Mouse (Mus musculus): ENCODE measurements around the gene Bmpr2. TPM values are rescaled to one million over a fixed set of nuclear protein-coding genes. Genes with fewer than 3 reads are reported as not detected.
A peak's percentile ranks its signal among the peaks of the same experiment; 100 is the strongest.

Bmpr2 gene
- polyA plus RNA-seq, 1 experiment from 2014 or later, result 0.88 TPM

DNA sequence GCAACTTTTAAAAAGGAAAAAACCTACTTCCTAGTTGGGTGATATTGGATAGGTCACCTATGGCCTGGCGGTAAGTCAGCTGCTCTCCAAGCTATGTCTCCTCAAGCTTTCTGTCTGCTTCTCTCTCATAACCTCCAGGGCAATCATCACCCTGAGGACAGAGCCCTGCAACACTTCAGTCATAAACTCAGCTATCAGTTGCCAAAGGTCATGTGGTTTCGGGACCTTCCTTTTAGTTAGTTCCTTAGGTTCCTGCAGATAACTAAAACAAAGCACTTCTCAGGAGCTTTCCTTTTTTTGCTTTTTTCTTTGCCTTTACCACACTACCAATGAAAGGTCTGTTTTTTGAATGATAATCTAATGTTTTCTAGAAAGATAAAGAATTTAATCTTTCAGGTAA lies 136.5 kb downstream of the Bmpr2 start:
- H3K9me3 ChIP-seq (replicated peaks), result no peaks in the 10 kb centered on the region
- no peaks in the 10 kb centered on the region for H3K36me3 ChIP-seq (replicated peaks)
- ATAC-seq (ENCODE audit: insufficient read depth), result no peak
- no peaks in the 10 kb centered on the region for H3K27me3 ChIP-seq
- 42% methylated on average over 2 of the region's 2 CpGs for WGBS (ENCODE audit: insufficient replicate concordance)
- H3K4me2 ChIP-seq, result no peak overlapping the region
- H3K4me1 ChIP-seq (replicated peaks), result peaks cover 46% of the 10 kb centered on the region
- H3K9ac ChIP-seq, result no peak overlapping the region
- no peak overlapping the region for H3K27ac ChIP-seq (replicated peaks)
- H3K4me3 ChIP-seq (replicated peaks), result no peak overlapping the region

DNA sequence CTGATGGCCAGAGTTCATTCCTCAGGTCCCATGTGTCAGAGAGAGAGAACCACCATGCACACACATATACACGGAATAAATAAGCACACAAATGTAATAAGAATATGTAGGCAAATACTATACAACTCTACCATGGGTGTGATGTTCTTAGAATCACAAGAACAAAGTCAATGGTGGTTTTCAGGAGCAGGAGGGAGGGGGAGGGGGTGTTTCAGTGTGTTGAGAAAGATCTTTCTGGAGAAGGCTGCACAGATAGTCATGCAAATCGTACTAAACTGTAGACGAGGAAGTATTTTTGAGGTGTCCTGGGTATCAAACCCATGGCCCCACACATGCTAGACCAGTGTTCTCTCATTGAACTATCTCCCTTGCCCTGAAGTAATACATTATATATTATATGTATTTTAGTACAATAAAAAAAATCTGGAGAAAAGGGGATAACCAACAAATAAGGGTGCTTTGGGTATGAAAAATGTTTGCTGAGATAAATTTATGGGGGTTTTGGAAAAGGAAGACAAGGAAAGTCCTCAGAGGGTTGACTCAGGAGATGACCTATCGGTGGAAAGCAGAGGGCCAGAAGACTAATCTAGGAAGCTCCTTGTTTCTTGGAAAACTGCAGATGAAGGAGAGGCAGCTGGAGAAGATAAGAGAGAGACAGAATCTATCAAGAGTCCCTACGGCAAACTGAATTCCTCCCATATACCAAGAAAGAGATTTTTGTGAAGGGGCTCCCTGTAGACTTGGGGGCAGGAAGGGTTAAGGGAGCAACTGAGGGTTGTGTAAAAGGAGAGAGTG lies 138.1 kb downstream of the Bmpr2 start:
- H3K4me3 ChIP-seq (replicated peaks), result no peak overlapping the region
- H3K9ac ChIP-seq, result no peak overlapping the region
- no peaks in the 10 kb centered on the region for H3K27me3 ChIP-seq
- WGBS (ENCODE audit: insufficient replicate concordance), result 35% methylated on average over 5 of the region's 5 CpGs
- peaks cover 40% of the 10 kb centered on the region for H3K4me1 ChIP-seq (replicated peaks)
- H3K27ac ChIP-seq (replicated peaks), result no peak overlapping the region
- no peaks in the 10 kb centered on the region for H3K9me3 ChIP-seq (replicated peaks)
- ATAC-seq (ENCODE audit: insufficient read depth), result 0 out of 2 replicates have a peak, but pooled peaks have one; percentile 26
- H3K4me2 ChIP-seq, result no peak overlapping the region
- H3K36me3 ChIP-seq (replicated peaks), result no peaks in the 10 kb centered on the region

DNA sequence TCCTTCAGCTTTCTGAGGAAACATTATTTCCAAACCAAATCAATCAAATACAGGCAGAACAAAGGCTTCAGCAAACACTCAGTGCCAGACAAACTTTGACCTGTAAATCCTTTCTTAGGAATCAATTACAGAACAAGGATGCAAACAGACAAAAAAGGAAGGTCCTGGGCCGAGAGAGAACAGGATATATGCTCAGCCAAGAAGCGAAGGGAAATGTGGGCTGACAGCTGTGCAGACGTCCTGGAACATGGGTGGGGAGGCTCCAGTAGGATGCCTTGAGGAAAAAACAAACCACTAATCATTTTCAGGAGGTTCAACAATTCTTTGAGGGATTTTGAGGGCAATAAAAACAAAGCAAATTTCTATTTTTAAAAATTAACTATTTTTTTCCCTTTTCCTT lies 139.4 kb downstream of the Bmpr2 start:
- WGBS (ENCODE audit: insufficient replicate concordance), result 38% methylated on average over 3 of the region's 3 CpGs

DNA sequence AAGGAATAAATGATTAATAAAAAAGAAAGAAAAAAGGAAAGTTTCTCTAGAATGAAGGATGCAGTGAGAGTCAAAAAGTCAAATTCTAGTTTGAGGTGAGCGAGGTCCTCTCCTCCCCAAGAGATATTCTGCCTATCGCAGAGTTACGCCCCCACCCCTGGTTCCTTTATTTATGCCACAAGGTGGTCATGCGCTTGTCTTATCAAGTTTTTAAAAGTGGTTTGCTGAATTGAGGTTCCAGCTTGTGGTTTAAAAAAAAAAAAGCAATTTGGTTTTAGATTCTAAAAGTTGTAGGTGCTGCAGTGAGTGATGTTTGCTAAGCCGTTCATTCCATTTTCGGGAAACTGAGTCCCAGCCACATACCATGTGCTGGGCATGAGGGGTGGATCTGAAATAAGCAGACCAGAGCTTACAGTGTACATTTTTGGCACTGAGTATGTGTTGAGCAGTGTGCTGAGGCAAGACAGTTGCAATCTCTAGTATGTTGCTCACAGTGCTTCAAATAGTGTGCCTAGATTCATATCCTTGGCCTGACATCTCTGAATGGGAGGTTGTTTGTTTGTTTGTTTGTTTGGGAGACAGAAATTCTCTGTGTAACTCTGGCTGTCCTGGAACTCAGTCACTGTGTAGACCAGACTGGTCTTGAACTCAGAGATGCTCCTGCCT lies 141.6 kb downstream of the Bmpr2 start:
- no peaks in the 10 kb centered on the region for H3K27me3 ChIP-seq
- H3K4me3 ChIP-seq (replicated peaks), result no peak overlapping the region
- 36% methylated on average over 6 of the region's 6 CpGs for WGBS (ENCODE audit: insufficient replicate concordance)
- no peaks in the 10 kb centered on the region for H3K9me3 ChIP-seq (replicated peaks)
- peaks cover 36% of the 10 kb centered on the region for H3K4me1 ChIP-seq (replicated peaks)
- no peak overlapping the region for H3K9ac ChIP-seq
- no peak overlapping the region for H3K4me2 ChIP-seq
- no peak overlapping the region for H3K27ac ChIP-seq (replicated peaks)
- H3K36me3 ChIP-seq (replicated peaks), result no peaks in the 10 kb centered on the region
- ATAC-seq (ENCODE audit: insufficient read depth), result no peak

More for the DNA sequence above, 139.4 kb downstream of the Bmpr2 start:
- no peak overlapping the region for H3K9ac ChIP-seq
- no peak for ATAC-seq (ENCODE audit: insufficient read depth)
- H3K9me3 ChIP-seq (replicated peaks), result no peaks in the 10 kb centered on the region
- no peak overlapping the region for H3K27ac ChIP-seq (replicated peaks)
- H3K36me3 ChIP-seq (replicated peaks), result no peaks in the 10 kb centered on the region
- H3K4me3 ChIP-seq (replicated peaks), result no peak overlapping the region
- H3K4me2 ChIP-seq, result no peak overlapping the region
- peaks cover 42% of the 10 kb centered on the region for H3K4me1 ChIP-seq (replicated peaks)
- no peaks in the 10 kb centered on the region for H3K27me3 ChIP-seq

DNA sequence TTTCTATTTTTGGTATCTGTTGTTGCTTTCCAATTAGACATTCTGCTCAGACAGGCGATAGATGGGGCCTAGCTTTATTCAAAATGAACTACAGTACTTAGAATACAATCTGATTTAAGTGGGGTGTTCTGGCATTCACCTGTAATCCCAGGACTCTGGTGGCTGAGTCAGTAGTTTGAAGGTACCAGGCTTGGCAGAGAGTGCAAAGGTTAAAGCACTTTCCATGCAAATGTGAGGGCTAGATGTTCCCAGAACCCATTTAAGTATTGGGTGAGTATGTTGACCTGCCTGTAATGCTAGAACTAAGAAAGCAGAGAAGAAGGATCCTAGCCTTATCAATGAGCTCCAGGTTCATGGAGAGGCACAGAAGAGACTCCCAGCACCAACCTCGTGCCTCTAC lies 142.7 kb downstream of the Bmpr2 start:
- H3K27me3 ChIP-seq, result no peaks in the 10 kb centered on the region
- H3K27ac ChIP-seq (replicated peaks), result no peak overlapping the region
- WGBS (ENCODE audit: insufficient replicate concordance), result 48% methylated on average over 2 of the region's 2 CpGs
- H3K4me1 ChIP-seq (replicated peaks), result peaks cover 29% of the 10 kb centered on the region
- no peaks in the 10 kb centered on the region for H3K36me3 ChIP-seq (replicated peaks)
- no peak overlapping the region for H3K9ac ChIP-seq
- no peak overlapping the region for H3K4me2 ChIP-seq
- no peaks in the 10 kb centered on the region for H3K9me3 ChIP-seq (replicated peaks)
- no peak for ATAC-seq (ENCODE audit: insufficient read depth)
- no peak overlapping the region for H3K4me3 ChIP-seq (replicated peaks)

DNA sequence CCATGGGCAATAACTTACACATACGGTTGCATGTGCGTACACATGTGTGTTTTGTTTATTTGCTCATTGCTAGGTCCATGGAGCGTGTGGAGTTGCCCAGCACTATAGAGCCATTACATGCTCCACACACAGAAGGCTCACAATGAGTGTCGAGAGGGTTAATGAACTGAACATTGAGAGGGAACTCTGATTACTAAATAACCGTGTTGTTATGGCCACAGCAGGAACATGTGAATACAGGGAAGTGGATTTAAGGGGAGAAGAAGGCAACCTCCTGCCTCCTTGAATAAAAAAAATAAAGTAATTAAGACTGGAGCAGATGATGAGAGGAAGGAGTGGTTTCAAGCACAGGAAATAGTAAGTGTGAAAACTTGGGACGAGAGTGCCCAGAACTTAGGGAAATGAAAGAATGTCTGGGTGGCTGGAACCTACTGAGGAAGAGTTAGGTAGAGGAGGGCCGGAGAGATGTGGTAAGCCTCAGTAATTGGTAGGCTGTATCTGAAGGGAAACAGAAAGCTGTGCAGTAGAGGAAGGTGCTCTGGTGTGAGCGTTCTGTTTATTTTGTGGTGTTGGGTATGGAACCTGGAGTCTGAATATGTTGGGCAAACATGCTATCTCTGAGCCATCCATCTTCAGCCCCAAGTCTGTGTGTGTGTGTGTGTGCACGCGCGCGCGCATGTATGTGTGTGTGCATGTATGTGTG lies 143.8 kb downstream of the Bmpr2 start:
- H3K4me3 ChIP-seq (replicated peaks), result no peak overlapping the region
- no peaks in the 10 kb centered on the region for H3K36me3 ChIP-seq (replicated peaks)
- no peaks in the 10 kb centered on the region for H3K9me3 ChIP-seq (replicated peaks)
- H3K4me2 ChIP-seq, result no peak overlapping the region
- 69% methylated on average over 13 of the region's 13 CpGs for WGBS (ENCODE audit: insufficient replicate concordance)
- no peak overlapping the region for H3K9ac ChIP-seq
- H3K27me3 ChIP-seq, result no peaks in the 10 kb centered on the region
- no peak overlapping the region for H3K27ac ChIP-seq (replicated peaks)
- peaks cover 23% of the 10 kb centered on the region for H3K4me1 ChIP-seq (replicated peaks)
- ATAC-seq (ENCODE audit: insufficient read depth), result no peak

DNA sequence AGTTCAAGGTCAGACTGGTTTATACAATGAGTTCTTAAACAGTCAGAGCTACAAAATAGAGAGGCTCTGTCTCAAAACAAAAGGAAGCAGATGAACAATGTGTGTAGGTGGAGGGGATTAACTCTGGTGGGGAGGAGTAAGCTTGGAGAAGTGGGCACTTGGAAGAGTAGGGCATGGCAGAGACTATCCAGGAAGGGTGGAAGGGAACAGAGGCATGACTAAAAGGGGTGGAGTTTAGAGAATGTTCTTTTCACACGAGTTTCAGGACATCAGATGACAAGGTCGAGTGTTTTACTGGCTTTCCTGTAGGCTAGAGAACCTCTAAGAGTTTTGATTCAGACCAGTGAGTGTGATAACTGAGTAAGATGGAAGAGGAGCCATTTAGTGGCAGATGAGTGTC lies 144.5 kb downstream of the Bmpr2 start:
- no peak for ATAC-seq (ENCODE audit: insufficient read depth)
- 12% methylated on average over 2 of the region's 2 CpGs for WGBS (ENCODE audit: insufficient replicate concordance)
- no peak overlapping the region for H3K4me2 ChIP-seq
- no peak overlapping the region for H3K4me3 ChIP-seq (replicated peaks)
- no peak overlapping the region for H3K9ac ChIP-seq
- H3K9me3 ChIP-seq (replicated peaks), result no peaks in the 10 kb centered on the region
- no peaks in the 10 kb centered on the region for H3K27me3 ChIP-seq
- H3K27ac ChIP-seq (replicated peaks), result no peak overlapping the region
- peaks cover 26% of the 10 kb centered on the region for H3K4me1 ChIP-seq (replicated peaks)
- H3K36me3 ChIP-seq (replicated peaks), result no peaks in the 10 kb centered on the region

DNA sequence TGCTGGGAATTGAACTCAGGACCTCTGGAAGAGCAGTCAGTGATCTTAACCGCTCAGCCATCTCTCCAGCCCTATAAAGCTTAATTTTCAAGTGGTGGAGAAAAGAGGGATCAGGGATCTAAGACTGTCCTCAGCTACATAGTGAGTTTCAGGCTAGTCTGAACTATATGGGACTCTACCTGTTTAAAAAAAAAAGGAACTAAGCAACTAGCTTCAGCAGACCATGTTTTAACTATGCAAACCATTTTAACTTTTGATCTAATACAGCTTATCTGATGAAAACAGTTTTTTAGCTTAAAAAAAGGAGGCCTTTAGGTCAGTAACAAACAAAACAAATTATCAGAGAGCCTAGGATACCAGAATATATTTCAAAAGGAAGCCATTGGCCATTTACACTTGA lies 147.7 kb downstream of the Bmpr2 start:
- ATAC-seq (ENCODE audit: insufficient read depth), result no peak
- no peaks in the 10 kb centered on the region for H3K9me3 ChIP-seq (replicated peaks)
- no peak overlapping the region for H3K4me2 ChIP-seq
- WGBS (ENCODE audit: insufficient replicate concordance), result 83% methylated on average over 1 of the region's 1 CpGs
- H3K36me3 ChIP-seq (replicated peaks), result no peaks in the 10 kb centered on the region
- H3K4me1 ChIP-seq (replicated peaks), result peaks cover 41% of the 10 kb centered on the region
- no peak overlapping the region for H3K4me3 ChIP-seq (replicated peaks)
- no peak overlapping the region for H3K9ac ChIP-seq
- no peaks in the 10 kb centered on the region for H3K27me3 ChIP-seq
- H3K27ac ChIP-seq (replicated peaks), result no peak overlapping the region

DNA sequence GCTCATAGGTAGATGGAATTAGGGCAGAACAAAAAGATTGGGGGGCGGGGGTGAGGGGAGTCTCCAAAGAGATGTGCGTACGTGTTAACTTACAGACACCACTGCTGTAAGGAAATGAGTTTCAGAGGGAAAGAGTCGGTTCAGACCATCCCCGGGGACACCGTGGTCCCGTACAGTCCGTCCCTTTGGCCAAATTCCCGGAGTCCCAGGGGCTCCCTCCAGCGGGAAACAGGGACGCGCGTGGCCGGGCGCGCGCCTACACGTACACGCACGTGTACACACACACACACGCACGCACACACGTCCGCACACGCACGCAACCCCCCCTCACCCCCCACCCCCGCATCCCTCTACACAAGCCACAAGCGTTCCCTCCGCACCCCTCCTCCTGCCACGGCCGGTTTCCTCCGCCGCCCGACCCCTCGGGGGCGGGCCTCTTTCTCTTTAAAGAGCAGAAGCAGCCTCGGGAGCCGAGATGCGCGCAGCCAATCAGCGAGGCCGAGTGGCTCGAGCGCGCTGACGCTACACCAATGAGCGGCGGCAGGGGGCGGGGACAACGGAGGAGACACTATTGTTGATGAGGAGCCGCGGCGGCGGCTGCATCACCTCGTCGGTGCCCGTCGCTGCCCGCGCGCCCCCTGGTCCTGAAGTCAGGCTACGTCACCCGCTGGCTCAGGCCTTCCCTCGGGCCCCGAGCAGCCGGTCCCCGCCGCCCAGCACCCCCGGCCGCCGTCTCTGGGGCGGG lies 149.4 kb downstream of the Bmpr2 start, which contains the start of gene Fam117b:
Gene Fam117b (plus strand): TSS at position 594 of the 745 bp plus-strand sequence.
- WGBS (ENCODE audit: insufficient replicate concordance), result under 1% methylated on average over 70 of the region's 72 CpGs
- Histone ChIP-seq H3K4me3 (replicated peaks) (peak within 1 kb of the TSS; percentile 92), H3K9me3 (replicated peaks) (no peaks in the 10 kb centered on the region), H3K27ac (replicated peaks) (peak within 1 kb of the TSS; percentile 88), H3K27me3 (no peaks in the 10 kb centered on the region), H3K4me2 (peak within 1 kb of the TSS; percentile 99), H3K36me3 (replicated peaks) (no peaks in the 10 kb centered on the region), H3K4me1 (replicated peaks) (peaks cover 43% of the 10 kb centered on the region), H3K9ac (peak within 1 kb of the TSS; percentile 83)
- peak; percentile 91 for ATAC-seq (ENCODE audit: insufficient read depth)

DNA sequence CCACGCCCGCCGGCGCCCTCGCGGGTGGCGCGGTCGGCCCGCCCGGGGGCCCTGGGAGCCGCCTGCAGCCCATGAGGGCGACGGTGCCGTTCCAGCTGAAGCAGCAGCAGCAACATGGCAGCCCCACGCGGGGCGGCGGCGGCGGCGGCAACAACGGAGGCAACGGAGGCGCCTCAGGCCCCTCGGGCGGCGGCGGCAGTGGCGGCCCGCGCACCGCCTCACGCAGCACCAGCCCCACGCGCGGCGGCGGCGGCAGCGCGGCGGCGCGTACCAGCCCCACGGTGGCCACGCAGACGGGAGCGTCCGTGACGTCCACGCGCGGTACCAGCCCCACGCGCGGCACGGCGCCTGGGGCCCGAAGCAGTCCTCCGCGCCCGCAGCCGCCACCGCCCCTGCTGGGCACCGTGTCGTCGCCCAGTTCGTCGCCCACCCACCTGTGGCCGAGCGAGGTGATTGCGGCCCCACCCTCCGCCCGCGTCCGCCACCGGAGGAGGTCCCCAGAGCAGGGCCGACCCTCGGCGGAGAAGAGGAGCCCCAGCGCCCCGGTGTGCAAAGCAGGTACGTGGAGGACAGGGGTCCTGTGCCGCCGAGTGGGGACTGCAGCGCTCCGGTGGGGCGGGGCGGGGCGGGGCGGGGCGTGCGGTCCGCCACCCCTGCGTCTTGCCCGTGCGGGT lies 150.1 kb downstream of the Bmpr2 start:
- H3K9ac ChIP-seq, result peak overlapping the region; percentile 83
- WGBS (ENCODE audit: insufficient replicate concordance), result under 1% methylated on average over 98 of the region's 98 CpGs
- peak overlapping the region; percentile 88 for H3K27ac ChIP-seq (replicated peaks)
- peak overlapping the region; percentile 99 for H3K4me2 ChIP-seq
- H3K27me3 ChIP-seq, result no peaks in the 10 kb centered on the region
- H3K4me1 ChIP-seq (replicated peaks), result peaks cover 48% of the 10 kb centered on the region
- peak; percentile 53 for ATAC-seq (ENCODE audit: insufficient read depth)
- no peaks in the 10 kb centered on the region for H3K9me3 ChIP-seq (replicated peaks)
- peak overlapping the region; percentile 92 for H3K4me3 ChIP-seq (replicated peaks)
- no peaks in the 10 kb centered on the region for H3K36me3 ChIP-seq (replicated peaks)
